Mouse (Mus musculus): ENCODE measurements around the gene Fhl1. TPM values are rescaled to one million over a fixed set of nuclear protein-coding genes. Genes with fewer than 3 reads are reported as not detected.

Gene Fhl1
- polyA plus RNA-seq, 1 experiment from 2014 or later: 418 TPM

DNA sequence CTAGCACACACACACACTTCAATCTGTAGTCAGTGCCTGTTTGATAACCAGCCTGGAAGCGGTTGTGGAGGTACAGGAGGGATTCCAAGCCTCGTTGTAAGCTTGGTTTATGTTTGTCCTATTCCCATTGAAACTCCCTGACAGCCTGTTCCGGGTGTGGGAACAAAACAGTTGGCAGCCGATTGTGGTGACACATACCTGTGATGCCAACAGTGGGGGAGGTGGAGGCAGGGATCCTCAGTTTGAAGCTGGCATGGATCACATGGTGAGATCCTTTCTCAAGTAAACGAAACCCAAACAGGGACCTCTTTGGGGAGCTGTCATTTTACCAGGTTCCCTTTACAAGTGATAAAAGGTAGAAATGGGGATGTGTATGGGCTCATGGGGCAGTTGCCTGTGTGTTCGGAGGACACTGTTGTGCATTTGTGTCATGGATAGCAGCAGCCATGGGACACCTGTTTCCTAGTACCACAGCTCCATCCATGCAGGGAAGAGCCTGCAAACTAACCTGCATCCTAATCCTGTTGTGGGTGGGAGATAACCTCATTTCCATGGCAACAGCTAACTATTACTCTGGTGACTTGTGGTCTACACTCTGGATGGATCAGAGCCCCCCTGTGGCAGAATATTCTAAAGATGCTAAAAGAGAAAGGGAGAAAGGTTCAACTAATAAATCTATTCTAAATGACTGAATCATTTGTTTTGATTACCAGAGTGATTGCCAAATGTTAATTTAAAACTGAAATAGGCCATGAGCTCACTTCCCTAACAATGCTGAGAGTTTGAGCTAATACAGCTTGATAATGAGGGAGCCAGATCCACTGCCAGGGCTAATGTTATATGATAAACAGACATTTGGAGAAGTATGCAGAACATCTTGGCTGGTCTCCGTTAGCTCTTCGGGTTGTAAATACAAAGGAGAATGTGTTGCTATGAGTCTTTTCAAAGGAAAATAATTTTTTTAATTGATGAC, 22.0 kb downstream of the Fhl1 start:
- no peak overlapping the region for H3K27ac ChIP-seq

DNA sequence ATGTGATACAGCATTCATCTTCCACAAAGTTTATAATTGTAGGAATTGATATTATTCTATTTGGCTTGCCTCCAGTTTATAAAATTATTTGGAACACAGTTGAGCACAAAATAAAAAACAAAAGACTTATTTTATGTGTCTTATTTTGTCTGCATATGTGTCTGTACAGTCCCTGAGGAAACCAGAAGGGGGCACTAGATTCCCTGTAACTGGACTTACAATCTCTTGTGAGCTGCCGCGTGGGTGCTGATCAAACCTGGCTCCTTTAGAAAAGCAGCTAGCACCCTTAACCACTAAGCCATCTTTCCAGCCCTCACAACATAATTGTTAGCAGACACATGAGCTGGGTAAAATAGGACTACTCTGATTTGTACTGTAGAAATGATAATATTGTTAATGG, 24.1 kb downstream of the Fhl1 start:
- Histone ChIP-seq H3K4me3 (no peak overlapping the region), H3K9ac (no peak overlapping the region), H3K4me2 (no peak overlapping the region), H3K9me3 (no peaks in the 10 kb centered on the region), H3K27ac (no peak overlapping the region), H3K27me3 (no peaks in the 10 kb centered on the region), H3K36me3 (no peaks in the 10 kb centered on the region), H3K4me1 (no peaks in the 10 kb centered on the region)
- 27% methylated on average over 2 of the region's 2 CpGs for WGBS
- ATAC-seq (ENCODE audit: borderline replicate concordance, extremely low read depth, low FRiP score, low TSS enrichment): no peak

More for the DNA sequence above, 22.0 kb downstream of the Fhl1 start:
- Histone ChIP-seq H3K4me3 (no peak overlapping the region), H3K4me1 (no peaks in the 10 kb centered on the region), H3K27me3 (no peaks in the 10 kb centered on the region), H3K9me3 (no peaks in the 10 kb centered on the region), H3K4me2 (no peak overlapping the region), H3K9ac (no peak overlapping the region), H3K36me3 (no peaks in the 10 kb centered on the region)
- WGBS: 59% methylated on average over 8 of the region's 8 CpGs
- no peak for ATAC-seq (ENCODE audit: borderline replicate concordance, extremely low read depth, low FRiP score, low TSS enrichment)

DNA sequence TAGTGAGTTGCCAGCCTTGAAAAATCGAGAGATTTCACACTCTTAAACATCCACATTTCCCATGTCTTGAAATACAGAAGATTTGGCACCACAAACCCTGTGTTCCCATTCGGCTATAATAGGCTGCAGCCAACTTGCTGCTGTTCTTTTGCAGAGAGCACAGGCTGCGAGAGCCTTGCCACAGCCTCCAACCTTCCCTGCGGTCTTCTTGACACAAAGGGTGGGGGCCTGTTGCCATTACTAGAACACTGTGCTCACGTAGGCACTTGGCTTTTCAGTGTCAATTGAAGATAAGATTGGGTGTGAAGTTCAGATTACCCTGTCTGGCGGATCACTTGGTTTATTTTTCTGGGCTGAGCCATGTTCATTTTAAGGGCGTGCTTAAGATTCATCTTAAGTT, 24.8 kb downstream of the Fhl1 start:
- WGBS: 65% methylated on average over 7 of the region's 7 CpGs
- Histone ChIP-seq H3K27ac (no peak overlapping the region), H3K4me1 (no peaks in the 10 kb centered on the region), H3K36me3 (no peaks in the 10 kb centered on the region), H3K9me3 (no peaks in the 10 kb centered on the region), H3K4me3 (no peak overlapping the region), H3K9ac (no peak overlapping the region), H3K4me2 (no peak overlapping the region), H3K27me3 (no peaks in the 10 kb centered on the region)
- ATAC-seq (ENCODE audit: borderline replicate concordance, extremely low read depth, low FRiP score, low TSS enrichment): no peak

DNA sequence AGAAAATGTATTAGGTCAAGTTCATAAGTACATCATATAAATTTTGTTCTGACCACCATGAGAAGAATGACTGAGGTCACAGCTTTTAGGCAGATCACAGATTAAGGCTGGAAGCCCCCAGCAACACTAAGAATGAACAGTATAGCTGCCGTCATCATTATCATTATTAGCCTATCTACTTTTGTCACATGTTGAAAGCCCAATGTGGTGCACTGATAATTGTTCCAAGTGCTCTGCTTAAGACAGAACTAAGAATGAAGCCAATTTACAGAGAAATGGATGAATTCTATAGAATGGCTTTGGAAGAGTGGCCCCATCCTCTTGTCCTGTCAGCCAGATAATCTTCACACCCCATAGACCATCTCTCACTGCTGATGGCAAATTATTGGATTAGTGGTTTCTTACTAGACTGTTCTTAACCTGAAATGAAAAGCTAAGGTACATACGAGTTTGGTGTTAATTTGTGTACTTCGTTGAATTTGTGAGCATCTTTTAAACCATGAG, 28.7 kb downstream of the Fhl1 start:
- WGBS: 72% methylated on average over 3 of the region's 3 CpGs
- ATAC-seq (ENCODE audit: borderline replicate concordance, extremely low read depth, low FRiP score, low TSS enrichment): no peak
- Histone ChIP-seq H3K36me3 (no peaks in the 10 kb centered on the region), H3K27me3 (no peaks in the 10 kb centered on the region), H3K4me3 (no peak overlapping the region), H3K9me3 (no peaks in the 10 kb centered on the region), H3K4me2 (no peak overlapping the region), H3K27ac (no peak overlapping the region), H3K9ac (no peak overlapping the region), H3K4me1 (no peaks in the 10 kb centered on the region)

DNA sequence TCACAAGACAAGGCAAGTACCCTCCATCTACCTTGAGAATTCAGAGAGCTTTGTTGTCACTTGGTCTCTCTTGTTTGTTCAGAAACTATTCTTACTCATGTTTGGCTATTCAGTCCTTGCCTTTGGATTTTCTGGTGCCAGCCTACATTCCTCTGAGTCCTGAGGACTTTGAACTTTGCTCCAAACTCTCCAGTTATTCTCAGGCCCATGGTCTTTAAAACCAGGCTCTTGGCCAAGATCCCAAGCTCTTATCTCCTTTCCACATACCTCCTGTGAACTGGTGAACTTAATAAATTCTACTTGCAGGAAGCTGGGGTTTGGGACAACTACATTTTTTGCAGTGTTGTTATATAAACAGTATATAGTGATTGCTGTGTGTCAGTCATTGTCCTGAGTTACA, 38.3 kb downstream of the Fhl1 start:
- H3K4me2 ChIP-seq: no peak overlapping the region
- H3K9ac ChIP-seq: no peak overlapping the region
- H3K27me3 ChIP-seq: no peaks in the 10 kb centered on the region
- no peak; the same call in 1 of the 2 replicates for ATAC-seq (ENCODE audit: borderline replicate concordance, extremely low read depth, low FRiP score, low TSS enrichment)
- H3K4me1 ChIP-seq: no peaks in the 10 kb centered on the region
- H3K4me3 ChIP-seq: no peak overlapping the region
- H3K36me3 ChIP-seq: no peaks in the 10 kb centered on the region
- H3K27ac ChIP-seq: peak overlapping the region; percentile 33; the same call in 1 of the 2 replicates
- H3K9me3 ChIP-seq: no peaks in the 10 kb centered on the region

DNA sequence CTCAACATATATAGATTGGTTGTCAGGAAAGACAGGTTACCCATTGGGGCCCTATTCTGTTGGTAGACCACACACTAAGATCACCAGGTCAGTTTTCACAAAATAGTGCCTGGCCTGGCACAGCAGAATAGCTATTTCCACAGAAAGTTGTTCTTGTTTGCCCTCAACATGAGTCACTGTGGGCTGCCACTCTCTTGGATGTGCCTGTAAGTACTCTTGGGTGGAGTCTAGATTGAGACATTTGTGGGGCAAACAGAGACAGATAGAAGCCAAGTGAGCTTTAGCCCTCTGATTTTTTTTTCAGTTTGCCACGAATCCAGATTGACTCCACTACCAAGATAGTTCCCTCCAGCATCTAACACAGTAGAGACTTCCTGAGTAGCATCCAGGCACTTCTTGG, 40.2 kb downstream of the Fhl1 start:
- H3K9me3 ChIP-seq: no peaks in the 10 kb centered on the region
- WGBS: 63% methylated on average over 1 of the region's 1 CpGs
- no peak for ATAC-seq (ENCODE audit: borderline replicate concordance, extremely low read depth, low FRiP score, low TSS enrichment)
- no peaks in the 10 kb centered on the region for H3K36me3 ChIP-seq
- H3K27ac ChIP-seq: no peak overlapping the region
- H3K4me3 ChIP-seq: no peak overlapping the region
- H3K9ac ChIP-seq: no peak overlapping the region
- no peaks in the 10 kb centered on the region for H3K4me1 ChIP-seq
- H3K27me3 ChIP-seq: no peaks in the 10 kb centered on the region
- no peak overlapping the region for H3K4me2 ChIP-seq

DNA sequence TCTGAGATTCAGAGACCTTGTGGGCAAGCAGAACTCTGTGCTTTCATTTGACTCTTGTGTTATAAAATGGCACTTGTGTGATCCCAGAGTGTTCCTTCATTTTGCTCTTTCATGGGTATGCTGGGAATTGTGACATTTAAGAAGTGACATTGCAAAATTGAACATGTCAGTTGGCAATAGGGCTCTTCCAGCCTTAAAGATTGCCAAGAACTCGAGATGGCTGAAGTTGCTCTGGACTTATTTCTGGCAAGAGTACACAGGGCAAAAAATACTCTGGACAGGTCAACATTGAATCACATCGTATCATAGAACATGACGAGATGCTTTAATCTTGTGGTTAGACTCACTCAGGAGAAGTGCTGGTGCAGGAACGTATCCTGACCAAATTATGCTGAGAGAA, 41.7 kb downstream of the Fhl1 start:
- H3K9ac ChIP-seq: no peak overlapping the region
- H3K36me3 ChIP-seq: no peaks in the 10 kb centered on the region
- WGBS: 73% methylated on average over 4 of the region's 4 CpGs
- ATAC-seq (ENCODE audit: borderline replicate concordance, extremely low read depth, low FRiP score, low TSS enrichment): no peak
- H3K9me3 ChIP-seq: no peaks in the 10 kb centered on the region
- H3K4me2 ChIP-seq: no peak overlapping the region
- H3K27ac ChIP-seq: no peak overlapping the region
- no peaks in the 10 kb centered on the region for H3K27me3 ChIP-seq
- no peaks in the 10 kb centered on the region for H3K4me1 ChIP-seq
- H3K4me3 ChIP-seq: no peak overlapping the region

DNA sequence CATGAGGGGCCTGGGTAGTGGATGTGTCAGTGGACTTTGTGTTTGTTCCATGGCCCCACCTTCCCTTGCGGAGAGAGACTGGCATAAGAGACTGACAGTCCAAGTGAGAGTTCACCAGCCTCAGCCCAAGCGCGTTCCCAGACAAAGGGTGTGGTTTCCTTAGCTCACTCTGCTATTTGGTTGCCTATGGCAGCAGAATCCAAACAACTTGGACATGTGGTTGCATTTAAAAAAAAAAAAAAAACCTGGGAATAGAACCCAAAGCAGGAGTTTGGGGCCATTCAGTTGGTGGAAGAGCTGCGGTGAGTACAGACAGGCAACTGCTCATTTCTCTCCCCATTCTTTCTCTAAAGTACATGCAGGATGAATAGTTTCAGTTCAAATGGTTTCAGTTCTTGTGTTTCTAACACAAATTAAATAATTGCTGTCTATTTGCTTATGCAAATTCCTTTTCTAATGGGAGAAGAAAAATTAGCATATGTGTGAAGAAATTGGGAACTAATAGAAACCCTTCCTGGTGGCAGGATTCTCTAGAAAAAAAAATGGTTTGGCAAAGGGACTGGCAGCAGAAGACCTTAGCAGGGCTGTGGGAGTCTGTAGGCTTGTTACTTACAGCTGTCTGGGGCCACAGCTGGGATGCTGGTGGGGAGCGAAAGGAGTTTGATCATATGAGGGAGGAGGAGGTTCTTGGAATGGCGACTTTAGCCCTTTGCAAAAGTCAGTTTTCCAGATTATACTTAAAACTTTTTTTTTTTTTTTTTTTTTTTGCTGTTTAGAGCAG, 54.9 kb downstream of the Fhl1 start:
- no peak overlapping the region for H3K27ac ChIP-seq
- ATAC-seq (ENCODE audit: borderline replicate concordance, extremely low read depth, low FRiP score, low TSS enrichment): no peak
- H3K9me3 ChIP-seq: no peaks in the 10 kb centered on the region
- H3K4me2 ChIP-seq: no peak overlapping the region
- WGBS: 59% methylated on average over 6 of the region's 6 CpGs
- no peaks in the 10 kb centered on the region for H3K27me3 ChIP-seq
- H3K4me1 ChIP-seq: no peaks in the 10 kb centered on the region
- peaks cover 3% of the 10 kb centered on the region; the same call in 1 of the 2 replicates for H3K36me3 ChIP-seq
- H3K9ac ChIP-seq: no peak overlapping the region
- no peak overlapping the region for H3K4me3 ChIP-seq

DNA sequence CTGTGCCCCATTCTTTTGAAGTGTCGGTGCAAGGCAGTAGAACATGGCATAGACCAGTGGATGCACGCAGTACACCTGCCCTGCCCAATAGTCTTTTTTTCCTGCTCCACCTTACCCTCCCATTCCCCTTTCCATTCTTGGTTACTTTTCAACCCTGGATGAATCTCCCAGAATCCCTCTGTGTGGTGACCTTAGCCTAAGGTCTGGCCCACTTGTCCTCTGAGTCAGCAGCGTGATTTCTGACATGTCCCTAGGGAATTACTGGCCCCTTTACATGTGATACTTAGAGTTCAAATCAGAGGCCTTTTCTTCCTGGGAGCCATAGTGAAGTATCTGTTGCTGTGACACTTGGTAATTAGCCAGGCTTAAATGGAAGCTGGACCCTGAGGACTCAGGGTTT, 55.9 kb downstream of the Fhl1 start:
- ATAC-seq (ENCODE audit: borderline replicate concordance, extremely low read depth, low FRiP score, low TSS enrichment): no peak
- Histone ChIP-seq H3K27ac (no peak overlapping the region), H3K4me1 (no peaks in the 10 kb centered on the region), H3K9me3 (no peaks in the 10 kb centered on the region), H3K4me2 (no peak overlapping the region), H3K27me3 (no peaks in the 10 kb centered on the region), H3K36me3 (peaks cover 8% of the 10 kb centered on the region; the same call in 1 of the 2 replicates), H3K9ac (no peak overlapping the region), H3K4me3 (no peak overlapping the region)
- 84% methylated on average over 3 of the region's 3 CpGs for WGBS

DNA sequence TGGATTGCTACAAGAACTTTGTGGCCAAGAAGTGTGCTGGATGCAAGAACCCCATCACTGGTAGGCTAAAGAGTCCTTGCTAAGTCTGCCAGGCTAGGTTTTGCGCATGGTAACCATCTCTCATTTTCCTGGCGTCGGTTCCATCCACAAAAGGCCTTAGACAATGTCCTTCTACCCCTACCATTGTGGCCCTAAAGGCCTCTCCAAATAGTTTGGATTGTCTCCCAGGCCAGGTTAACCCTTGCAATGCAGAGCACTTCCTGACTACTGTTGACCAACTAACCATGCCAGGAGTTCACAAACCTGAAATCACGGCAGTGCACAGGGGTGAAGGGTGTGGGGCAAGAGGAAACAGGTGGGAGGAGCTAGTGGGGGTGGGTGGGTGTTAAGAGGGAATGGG, 59.0 kb downstream of the Fhl1 start:
- 69% methylated on average over 4 of the region's 4 CpGs for WGBS
- Histone ChIP-seq H3K36me3 (peaks cover 19% of the 10 kb centered on the region; the same call in 1 of the 2 replicates), H3K4me1 (no peaks in the 10 kb centered on the region), H3K4me3 (no peak overlapping the region), H3K9me3 (no peaks in the 10 kb centered on the region), H3K27ac (no peak overlapping the region), H3K9ac (no peak overlapping the region), H3K27me3 (no peaks in the 10 kb centered on the region), H3K4me2 (no peak overlapping the region)
- ATAC-seq (ENCODE audit: borderline replicate concordance, extremely low read depth, low FRiP score, low TSS enrichment): no peak

DNA sequence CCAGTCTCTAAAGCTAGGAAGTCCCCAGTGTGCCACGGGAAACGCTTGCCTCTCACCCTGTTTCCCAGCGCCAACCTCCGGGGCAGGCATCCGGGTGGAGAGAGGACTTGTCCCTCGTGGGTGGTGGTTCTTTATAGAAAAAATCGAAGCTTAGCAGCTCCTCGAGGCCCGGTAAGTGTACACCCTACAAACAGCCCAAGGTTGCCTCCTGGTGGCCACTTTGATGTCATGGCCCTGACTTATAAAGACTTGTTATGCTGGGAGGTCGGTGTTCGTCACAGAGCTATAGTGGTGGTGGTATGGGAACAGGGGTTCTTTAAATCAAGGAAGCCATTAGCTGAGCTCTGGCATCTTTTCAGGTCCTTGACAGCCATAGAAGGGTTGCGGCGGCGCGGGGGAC, 59.7 kb downstream of the Fhl1 start:
- Histone ChIP-seq H3K4me1 (no peaks in the 10 kb centered on the region), H3K9ac (no peak overlapping the region), H3K9me3 (no peaks in the 10 kb centered on the region), H3K36me3 (peaks cover 19% of the 10 kb centered on the region; the same call in 1 of the 2 replicates), H3K4me2 (no peak overlapping the region), H3K4me3 (no peak overlapping the region), H3K27me3 (no peaks in the 10 kb centered on the region), H3K27ac (no peak overlapping the region)
- 43% methylated on average over 15 of the region's 15 CpGs for WGBS
- no peak for ATAC-seq (ENCODE audit: borderline replicate concordance, extremely low read depth, low FRiP score, low TSS enrichment)

All from lung, embryonic 15.5 days (tissue).